Comparison of ENCODE assay signal across 8 mouse cellular contexts in the genomic region with DNA sequence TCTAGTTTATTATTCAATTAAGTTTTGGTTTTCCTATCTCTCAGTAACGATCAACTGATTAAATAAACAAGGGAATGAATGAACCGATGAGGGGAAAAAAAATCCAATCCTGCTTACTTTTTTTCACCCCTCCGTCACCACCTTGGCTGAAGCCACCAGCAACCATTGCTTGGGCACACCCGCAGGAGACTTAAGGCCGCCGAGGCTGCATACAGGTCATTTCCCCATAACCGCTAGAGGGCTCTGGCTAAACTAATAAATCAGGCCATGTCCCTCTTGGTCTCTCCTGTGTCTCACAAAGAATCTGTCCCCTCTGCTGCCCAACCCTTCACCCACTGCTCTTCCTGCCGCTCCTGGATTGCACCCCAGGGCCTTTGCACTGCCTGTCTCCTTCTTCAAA.
DNase-seq lines count a peak whose midpoint lies in the region; ATAC-seq and TF ChIP-seq lines count a peak whose summit lies in the region.

No protein-coding gene starts in this region.

- no peak for TF ChIP-seq POLR2A in bone marrow macrophage, adult 2 months (IDR thresholded peaks at IDR 0.05; ENCODE audit: borderline replicate concordance, low read depth, low read length)
- no peak for TF ChIP-seq POLR2A in small intestine, adult 2 months (IDR thresholded peaks at IDR 0.05; ENCODE audit: low read depth, low read length)

- ATAC-seq in forebrain, postnatal 0 days = no peak
- ATAC-seq in granulocyte monocyte progenitor cell, adult 5-6 weeks (replicated peaks; ENCODE audit: poor library complexity, severe bottlenecking) = no peak; the same call in 1 of the 2 replicates

- H3K9ac ChIP-seq in forebrain, postnatal 0 days = no peak overlapping the region

- no peaks in the 10 kb centered on the region for H3K9me3 ChIP-seq in forebrain, postnatal 0 days (ENCODE audit: low read length)

- H3K4me1 ChIP-seq in bone marrow macrophage, adult 2 months (ENCODE audit: control insufficient read depth, insufficient read depth, low read length) = 0 out of 2 replicates have a peak, but pooled peaks cover 2% of the 10 kb centered on the region
- peaks cover 8% of the 10 kb centered on the region; the same call in 1 of the 2 replicates for H3K4me1 ChIP-seq in forebrain, postnatal 0 days (ENCODE audit: insufficient read depth)
- H3K4me1 ChIP-seq in small intestine, adult 2 months (ENCODE audit: control insufficient read depth, insufficient read depth, insufficient read length, low read length) = no peaks in the 10 kb centered on the region

- no peak overlapping the region for H3K27ac ChIP-seq in bone marrow macrophage, adult 2 months (ENCODE audit: insufficient read depth, low read depth, low read length)
- no peak overlapping the region for H3K27ac ChIP-seq in forebrain, postnatal 0 days (ENCODE audit: low read depth, low read length)
- no peak overlapping the region for H3K27ac ChIP-seq in small intestine, adult 2 months (ENCODE audit: insufficient read depth, low read depth, low read length)

- no peaks in the 10 kb centered on the region for H3K36me3 ChIP-seq in forebrain, postnatal 0 days (ENCODE audit: insufficient read depth)
- H3K36me3 ChIP-seq in small intestine, adult 2 months (ENCODE audit: control insufficient read depth, insufficient read depth, low read length) = no peaks in the 10 kb centered on the region

- no peak overlapping the region for H3K4me2 ChIP-seq in forebrain, postnatal 0 days (ENCODE audit: low read depth)

- peak; percentile 55 for TF ChIP-seq CTCF in bone marrow macrophage, adult 2 months (IDR thresholded peaks at IDR 0.05; ENCODE audit: low read depth, low read length)
- TF ChIP-seq CTCF in forebrain, postnatal 0 days (IDR thresholded peaks at IDR 0.05; ENCODE audit: low read depth) = peak; percentile 51
- peak; percentile 32; the same call in 1 of the 2 replicates for TF ChIP-seq CTCF in small intestine, adult 2 months (IDR thresholded peaks at IDR 0.05; ENCODE audit: extremely low read depth, insufficient read length, insufficient replicate concordance, low read depth, low read length)

- H3K27me3 ChIP-seq in forebrain, postnatal 0 days (ENCODE audit: insufficient read depth, low read length) = no peaks in the 10 kb centered on the region
- peaks cover 12% of the 10 kb centered on the region for H3K27me3 ChIP-seq in small intestine, adult 2 months (ENCODE audit: control insufficient read depth, insufficient read depth, low read length)

- peak overlapping the region; percentile 23; the same call in 1 of the 2 replicates for H3K4me3 ChIP-seq in bone marrow macrophage, adult 2 months (ENCODE audit: insufficient read depth, low read length)
- no peak overlapping the region for H3K4me3 ChIP-seq in forebrain, postnatal 0 days (ENCODE audit: low read depth, low read length)
- no peak overlapping the region for H3K4me3 ChIP-seq in small intestine, adult 2 months (ENCODE audit: low read depth, low read length)

- WGBS in forebrain, postnatal 0 days = 12% methylated on average over 8 of the region's 8 CpGs
- WGBS in small intestine, adult 2 months = 12% methylated on average over 8 of the region's 8 CpGs

- DNase-seq in adrenal gland, postnatal 10 days = peak; percentile 14
- DNase-seq in adrenal gland, adult 8-10 months = no peak
- no peak for DNase-seq in forebrain, postnatal 0 days
- peak; percentile 23 to 48 for DNase-seq in kidney, postnatal 4 days
- DNase-seq in T-cell, adult 2 months (ENCODE audit: low spot score) = no peak

Comparison
In these comparisons a context has a peak if more than half of its experiments do, and no peak if none do; other contexts are left out.
1. DNase-seq: peak in adrenal gland, postnatal 10 days (single experiment) and kidney, postnatal 4 days (2 of 2); none in adrenal gland, adult 8-10 months (single experiment), forebrain, postnatal 0 days (single experiment) and T-cell, adult 2 months (single experiment).
2. Peak in every context shown above with its lines, with median percentiles within 50 percentile points of each other: CTCF ChIP-seq.